ENCODE assay signal across 8 mouse cellular contexts in the genomic region with DNA sequence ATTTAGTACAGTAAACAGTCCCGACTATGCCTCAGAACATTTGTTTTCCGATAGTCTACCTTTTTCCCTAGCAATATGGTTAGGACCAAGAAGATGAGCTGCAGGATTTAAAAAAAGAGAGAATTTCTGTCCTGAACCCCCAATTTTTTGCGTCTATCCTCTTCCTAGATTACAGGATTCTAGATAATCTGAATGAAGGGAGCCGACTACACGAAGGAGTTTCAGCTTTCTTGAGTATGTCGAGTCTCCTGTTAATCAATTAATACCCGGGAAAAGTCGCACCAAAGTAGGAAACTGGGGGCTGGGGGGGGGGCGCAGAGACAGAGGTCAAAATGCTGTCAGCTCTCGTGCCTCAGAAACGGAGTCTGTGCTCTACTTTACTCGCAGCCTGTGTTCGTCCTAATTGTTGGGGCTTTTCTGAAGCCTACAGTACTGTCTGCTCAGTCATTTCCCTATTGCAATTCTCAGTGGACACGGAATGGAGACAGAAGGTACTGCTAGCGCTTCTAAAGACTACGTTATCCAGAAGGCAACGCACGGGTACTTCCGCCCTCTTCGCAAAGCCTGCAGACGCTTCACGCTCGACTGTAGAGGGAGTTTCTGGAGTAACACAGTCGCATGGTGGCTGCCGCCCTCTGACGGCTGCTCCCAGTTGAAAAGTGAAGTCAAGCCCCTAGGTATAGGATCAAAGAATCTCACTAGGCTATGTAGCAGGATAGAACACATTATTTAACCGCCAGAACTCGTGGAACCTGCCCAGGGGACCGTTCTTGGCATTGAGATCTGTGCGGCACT. TPM values are rescaled to one million over a fixed set of nuclear protein-coding genes. Genes with fewer than 3 reads are reported as not detected.
A peak's percentile ranks its signal among the peaks of the same experiment; 100 is the strongest.
DNase-seq lines count a peak whose midpoint lies in the region; ATAC-seq and TF ChIP-seq lines count a peak whose summit lies in the region.

No protein-coding gene starts in this region.

- no peaks in the 10 kb centered on the region; the same call in 1 of the 2 replicates for H3K4me1 ChIP-seq in embryonic facial prominence, embryonic 11.5 days (ENCODE audit: control insufficient read depth, insufficient read depth, low read length)
- peaks cover 52% of the 10 kb centered on the region for H3K4me1 ChIP-seq in limb, embryonic 15.5 days
- H3K4me1 ChIP-seq in midbrain, postnatal 0 days (ENCODE audit: insufficient read depth, low read length): peaks cover 10% of the 10 kb centered on the region; the same call in 1 of the 2 replicates

- no peak overlapping the region for H3K9ac ChIP-seq in embryonic facial prominence, embryonic 11.5 days (replicated peaks; ENCODE audit: low read length)
- H3K9ac ChIP-seq in limb, embryonic 15.5 days: peak overlapping the region; percentile 8; the same call in 1 of the 2 replicates
- peak overlapping the region; percentile 19; the same call in 1 of the 2 replicates for H3K9ac ChIP-seq in midbrain, postnatal 0 days (replicated peaks; ENCODE audit: low read length, poor library complexity, severe bottlenecking)

- no peaks in the 10 kb centered on the region for H3K9me3 ChIP-seq in embryonic facial prominence, embryonic 11.5 days (replicated peaks; ENCODE audit: control insufficient read depth, low read length)
- H3K9me3 ChIP-seq in limb, embryonic 15.5 days: no peaks in the 10 kb centered on the region
- no peaks in the 10 kb centered on the region for H3K9me3 ChIP-seq in midbrain, postnatal 0 days (ENCODE audit: low read length)

- H3K4me2 ChIP-seq in embryonic facial prominence, embryonic 11.5 days (ENCODE audit: low read depth, low read length): peak overlapping the region; percentile 38
- peak overlapping the region; percentile 74 for H3K4me2 ChIP-seq in limb, embryonic 15.5 days
- peak overlapping the region; percentile 74 for H3K4me2 ChIP-seq in midbrain, postnatal 0 days (ENCODE audit: low read depth, low read length, poor library complexity, severe bottlenecking)

- peak overlapping the region; percentile 84 for H3K4me3 ChIP-seq in embryonic facial prominence, embryonic 11.5 days (ENCODE audit: low read depth, low read length)
- H3K4me3 ChIP-seq in limb, embryonic 15.5 days: peak overlapping the region; percentile 86
- H3K4me3 ChIP-seq in midbrain, postnatal 0 days (ENCODE audit: low read depth, low read length): peak overlapping the region; percentile 96

- no peaks in the 10 kb centered on the region for H3K27me3 ChIP-seq in embryonic facial prominence, embryonic 11.5 days (ENCODE audit: control insufficient read depth, insufficient read depth, low read length)
- H3K27me3 ChIP-seq in limb, embryonic 15.5 days: no peaks in the 10 kb centered on the region
- H3K27me3 ChIP-seq in midbrain, postnatal 0 days (ENCODE audit: insufficient read depth, low read length): no peaks in the 10 kb centered on the region

- no peak overlapping the region for H3K27ac ChIP-seq in embryonic facial prominence, embryonic 11.5 days (replicated peaks; ENCODE audit: low read depth, low read length)
- peak overlapping the region; percentile 88 for H3K27ac ChIP-seq in limb, embryonic 15.5 days
- H3K27ac ChIP-seq in midbrain, postnatal 0 days (ENCODE audit: low read depth, low read length): peak overlapping the region; percentile 83

- no peaks in the 10 kb centered on the region; the same call in none of the 2 replicates for H3K36me3 ChIP-seq in embryonic facial prominence, embryonic 11.5 days (replicated peaks; ENCODE audit: control insufficient read depth, insufficient read depth, low read depth, low read length)
- H3K36me3 ChIP-seq in limb, embryonic 15.5 days: peaks cover 40% of the 10 kb centered on the region
- peaks cover 3% of the 10 kb centered on the region; the same call in 1 of the 2 replicates for H3K36me3 ChIP-seq in midbrain, postnatal 0 days (ENCODE audit: insufficient read depth, low read length)

- peak; percentile 96 for DNase-seq in 416B (ENCODE audit: low read depth)
- DNase-seq in adrenal gland, postnatal 10 days: peak; percentile 85
- peak; percentile 92 for DNase-seq in embryonic facial prominence, embryonic 11.5 days (ENCODE audit: low spot score)
- peak; percentile 91 for DNase-seq in kidney, adult 11 months
- DNase-seq in midbrain, postnatal 0 days (ENCODE audit: low spot score): peak; percentile 97
- DNase-seq in spleen, postnatal 36 days (ENCODE audit: low spot score in 2 of 2): peak; percentile 90 to 93

- peak; percentile 91 for TF ChIP-seq CTCF in midbrain, postnatal 0 days (IDR thresholded peaks at IDR 0.05)

- ATAC-seq in embryonic facial prominence, embryonic 11.5 days (replicated peaks; ENCODE audit: insufficient number of reproducible peaks, low FRiP score, low TSS enrichment, low read depth): peak; percentile 42
- peak; percentile 66 for ATAC-seq in granulocyte monocyte progenitor cell, adult 5-6 weeks (replicated peaks; ENCODE audit: poor library complexity, severe bottlenecking)
- ATAC-seq in limb, embryonic 15.5 days (ENCODE audit: insufficient number of reproducible peaks, low FRiP score, low TSS enrichment, low read depth): peak; percentile 55
- peak; percentile 62 for ATAC-seq in midbrain, postnatal 0 days (ENCODE audit: low FRiP score)

- WGBS in embryonic facial prominence, embryonic 11.5 days: 3% methylated on average over 30 of the region's 30 CpGs
- 2% methylated on average over 30 of the region's 30 CpGs for whole genome bisulfite sequencing in limb, embryonic 15.5 days
- WGBS in midbrain, postnatal 0 days: 2% methylated on average over 30 of the region's 30 CpGs

RNA-seq across cellular contexts. Expression of a gene that starts 1.4 kb away (rescaled TPM):
- 10 to 100 TPM; 92.5 to 96.7 TPM for total RNA-seq in adrenal gland, postnatal 10 days (2021)
- 12.6 and 15.7 TPM in 2 replicates for polyA plus RNA-seq in embryonic facial prominence, embryonic 11.5 days (2014; fragmentation: Nextera tagmentation; extraction: Ambion mirVana)
- total RNA-seq in granulocyte monocyte progenitor cell, adult 5-6 weeks (2014; fragmentation: Nextera tagmentation): 76.4 and 110 TPM in 2 replicates
- total RNA-seq in granulocyte monocyte progenitor cell, adult 5-6 weeks (2017): 41.8 and 45.8 TPM in 2 replicates
- polyA plus RNA-seq in limb, embryonic 15.5 days (2015; fragmentation: Nextera tagmentation; extraction: Ambion mirVana): 8.2 and 10.0 TPM in 2 replicates
- total RNA-seq in midbrain, postnatal 0 days (2014; rRNA removed): 155 and 169 TPM in 2 replicates
- 20.3 and 20.6 TPM in 2 replicates for polyA plus RNA-seq in midbrain, postnatal 0 days (2015; fragmentation: Nextera tagmentation; extraction: Ambion mirVana)

RNA-seq across cellular contexts. Expression of a gene that starts 11.5 kb away (rescaled TPM):
- 10 to 100 TPM; 33.0 to 42.3 TPM for total RNA-seq in adrenal gland, postnatal 10 days (2021)
- polyA plus RNA-seq in embryonic facial prominence, embryonic 11.5 days (2014; fragmentation: Nextera tagmentation; extraction: Ambion mirVana): 19.4 and 22.6 TPM in 2 replicates
- total RNA-seq in granulocyte monocyte progenitor cell, adult 5-6 weeks (2014; fragmentation: Nextera tagmentation): 10.5 and 10.7 TPM in 2 replicates
- total RNA-seq in granulocyte monocyte progenitor cell, adult 5-6 weeks (2017): 5.3 and 6.0 TPM in 2 replicates
- 20.8 and 24.4 TPM in 2 replicates for polyA plus RNA-seq in limb, embryonic 15.5 days (2015; fragmentation: Nextera tagmentation; extraction: Ambion mirVana)
- total RNA-seq in midbrain, postnatal 0 days (2014; rRNA removed): 15.8 TPM in 2 replicates
- polyA plus RNA-seq in midbrain, postnatal 0 days (2015; fragmentation: Nextera tagmentation; extraction: Ambion mirVana): 2.2 and 3.0 TPM in 2 replicates

RNA-seq across cellular contexts. Expression of a gene that starts 17.8 kb away (rescaled TPM):
- total RNA-seq in adrenal gland, postnatal 10 days (2021): 10 to 100 TPM in 1 of 2 experiments, 1 to 10 TPM in 1; 9.2 to 11.8 TPM
- polyA plus RNA-seq in embryonic facial prominence, embryonic 11.5 days (2014; fragmentation: Nextera tagmentation; extraction: Ambion mirVana): 2.5 and 3.5 TPM in 2 replicates
- 9.8 and 10.0 TPM in 2 replicates for total RNA-seq in granulocyte monocyte progenitor cell, adult 5-6 weeks (2014; fragmentation: Nextera tagmentation)
- total RNA-seq in granulocyte monocyte progenitor cell, adult 5-6 weeks (2017): 4.9 and 5.2 TPM in 2 replicates
- polyA plus RNA-seq in limb, embryonic 15.5 days (2015; fragmentation: Nextera tagmentation; extraction: Ambion mirVana): 2.7 and 2.8 TPM in 2 replicates
- 8.1 and 9.5 TPM in 2 replicates for total RNA-seq in midbrain, postnatal 0 days (2014; rRNA removed)
- polyA plus RNA-seq in midbrain, postnatal 0 days (2015; fragmentation: Nextera tagmentation; extraction: Ambion mirVana): 0.94 and 1.0 TPM in 2 replicates

RNA-seq across cellular contexts. Expression of a gene that starts 18.6 kb away (rescaled TPM):
- total RNA-seq in adrenal gland, postnatal 10 days (2021): 10 to 100 TPM; 14.8 to 16.9 TPM
- polyA plus RNA-seq in embryonic facial prominence, embryonic 11.5 days (2014; fragmentation: Nextera tagmentation; extraction: Ambion mirVana): 7.7 and 7.9 TPM in 2 replicates
- total RNA-seq in granulocyte monocyte progenitor cell, adult 5-6 weeks (2014; fragmentation: Nextera tagmentation): 13.5 and 22.0 TPM in 2 replicates
- 16.9 and 18.4 TPM in 2 replicates for total RNA-seq in granulocyte monocyte progenitor cell, adult 5-6 weeks (2017)
- 12.2 and 13.6 TPM in 2 replicates for polyA plus RNA-seq in limb, embryonic 15.5 days (2015; fragmentation: Nextera tagmentation; extraction: Ambion mirVana)
- total RNA-seq in midbrain, postnatal 0 days (2014; rRNA removed): 25.9 and 27.8 TPM in 2 replicates
- 17.7 and 18.7 TPM in 2 replicates for polyA plus RNA-seq in midbrain, postnatal 0 days (2015; fragmentation: Nextera tagmentation; extraction: Ambion mirVana)

RNA-seq across cellular contexts. Expression of a gene that starts 28.5 kb away (rescaled TPM):
- total RNA-seq in adrenal gland, postnatal 10 days (2021): 100 to 1,000 TPM in 1 of 2 experiments, 10 to 100 TPM in 1; 92.7 to 116 TPM
- 26.6 and 27.0 TPM in 2 replicates for polyA plus RNA-seq in embryonic facial prominence, embryonic 11.5 days (2014; fragmentation: Nextera tagmentation; extraction: Ambion mirVana)
- total RNA-seq in granulocyte monocyte progenitor cell, adult 5-6 weeks (2014; fragmentation: Nextera tagmentation): 130 and 136 TPM in 2 replicates
- total RNA-seq in granulocyte monocyte progenitor cell, adult 5-6 weeks (2017): 25.1 and 31.3 TPM in 2 replicates
- polyA plus RNA-seq in limb, embryonic 15.5 days (2015; fragmentation: Nextera tagmentation; extraction: Ambion mirVana): 40.3 and 42.5 TPM in 2 replicates
- total RNA-seq in midbrain, postnatal 0 days (2014; rRNA removed): 145 and 146 TPM in 2 replicates
- 26.8 and 31.9 TPM in 2 replicates for polyA plus RNA-seq in midbrain, postnatal 0 days (2015; fragmentation: Nextera tagmentation; extraction: Ambion mirVana)
